Mouse (Mus musculus): Measurements from ENCODE around the gene Lingo3.

DNA sequence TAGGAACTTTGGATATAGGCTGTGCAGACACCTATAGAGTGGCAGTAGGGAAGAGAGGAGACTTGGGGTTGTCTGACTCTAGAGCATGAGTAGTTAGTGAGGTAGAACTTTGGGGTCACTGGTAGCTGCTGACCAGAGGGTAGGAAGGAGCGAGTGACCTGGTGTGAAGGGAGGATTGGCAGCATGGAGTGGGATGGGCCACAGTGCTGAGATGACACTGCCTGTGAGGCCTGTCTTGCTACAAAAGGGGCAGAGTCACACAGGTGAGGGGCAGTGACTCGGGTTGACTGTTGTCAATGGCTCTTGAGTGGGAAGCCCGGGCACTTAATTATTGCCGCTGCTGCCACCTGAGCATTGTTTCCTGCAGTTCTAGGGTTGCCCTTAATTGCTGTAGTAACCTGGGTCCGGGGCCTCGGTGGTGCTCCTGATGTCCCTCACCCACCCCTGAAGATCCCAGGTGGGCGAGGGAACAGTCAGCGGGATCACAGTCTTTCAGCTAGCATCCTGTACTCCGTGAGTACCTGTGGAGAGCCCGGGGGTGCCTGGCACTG lies 15.9 kb downstream of the Lingo3 start:
- TF ChIP-seq GATA1 (IDR thresholded peaks at IDR 0.05; ENCODE audit: borderline replicate concordance, low read length) (no peak), FLI1 (IDR thresholded peaks at IDR 0.05; ENCODE audit: low read length) (no peak)

Measured in megakaryocyte, embryonic 14.5 days (primary cell).